Mouse (Mus musculus) myocyte (in vitro differentiated cells): ENCODE measurements around the gene Pcdh20.

Experiments
- CEBPB ChIP-seq: IDR thresholded peaks from 2 replicates; pipeline ENCODE4 v1.6.1; 2011; ENCODE audit warnings: mild to moderate bottlenecking, moderate library complexity; ENCODE audit not compliant: poor library complexity, insufficient read depth, severe bottlenecking
- POLR2A ChIP-seq: IDR thresholded peaks from one replicate; pipeline ENCODE4 v1.6.1; 2011; ENCODE audit warnings: low read depth, mild to moderate bottlenecking, control low read depth, moderate library complexity; ENCODE audit not compliant: insufficient read length

- TF ChIP-seq POLR2A (no peak), CEBPB (peak; percentile 79)
These were observed 41.8 kb downstream of the Pcdh20 start for GRCm38 (mm10) chr14:88429393-88429792.
